Mouse (Mus musculus): ENCODE data around the gene Wnt7a. TPM values are rescaled to one million over a fixed set of nuclear protein-coding genes. Genes with fewer than 3 reads are reported as not detected.

Wnt7a gene
- total RNA-seq (2023) = not detected

GRCm38 (mm10) chr6:91410961-91411368, at the start of gene Wnt7a:
Gene Wnt7a (minus strand): TSS chr6:91411363.

Other genes with a start within 250 kb of the Wnt7a start
- under 1 TPM in 1 of 2 experiments, not detected in 1; 0.16 TPM for gene Fbln2, start 198.9 kb downstream of the Wnt7a start, total RNA-seq (2023)
- gene Chchd4, start 62.2 kb upstream of the Wnt7a start, total RNA-seq (2023) = 1 to 10 TPM; 4.0 to 4.4 TPM
- gene Tmem43, start 62.3 kb upstream of the Wnt7a start, total RNA-seq (2023) = 100 to 1,000 TPM; 113 to 117 TPM
- 10 to 100 TPM; 24.1 to 29.2 TPM for gene Xpc, start 104.5 kb upstream of the Wnt7a start, total RNA-seq (2023)
- gene Lsm3, start 104.6 kb upstream of the Wnt7a start, total RNA-seq (2023) = 10 to 100 TPM; 48.2 to 60.1 TPM

Data from neutrophil, adult 59 days (primary cell).